Mouse (Mus musculus) thymus, adult 2 months (tissue): ENCODE data around the gene Cnih4. TPM values are rescaled to one million over a fixed set of nuclear protein-coding genes. Genes with fewer than 3 reads are reported as not detected.

Experiments
- DNase-seq: peaks from one replicate; pipeline ENCODE4 v3.0.0; 2021
- H3K27ac ChIP-seq: fragments of 200-500 bp; 2 replicates; pipeline ENCODE4 v1.5.1; 2012; ENCODE audit warnings: low read length, control low read depth; ENCODE audit not compliant: control insufficient read depth, insufficient read depth
- H3K27me3 ChIP-seq: fragments of 200-500 bp; 2 replicates; pipeline ENCODE4 v1.6.1; 2012; ENCODE audit warnings: mild to moderate bottlenecking, low read length, moderate library complexity, mixed read lengths; ENCODE audit not compliant: control insufficient read depth, insufficient read depth
- H3K36me3 ChIP-seq: fragments of 200-500 bp; 2 replicates; pipeline ENCODE4 v1.6.1; 2012; ENCODE audit warnings: mild to moderate bottlenecking, low read length, moderate library complexity; ENCODE audit not compliant: control insufficient read depth, insufficient read depth
- H3K4me1 ChIP-seq: fragments of 200-500 bp; replicated peaks from 2 replicates; pipeline ENCODE4 v1.6.1; 2012; ENCODE audit warnings: low read length; ENCODE audit not compliant: control insufficient read depth, insufficient read depth
- H3K4me3 ChIP-seq: fragments of 200-500 bp; 2 replicates; pipeline ENCODE4 v1.5.1; 2012; ENCODE audit warnings: mild to moderate bottlenecking, low read length, control low read depth, moderate library complexity; ENCODE audit not compliant: control insufficient read depth, insufficient read depth
- CTCF ChIP-seq: fragments of 200-500 bp; IDR thresholded peaks from 2 replicates; pipeline ENCODE4 v1.5.1; 2012; ENCODE audit warnings: mild to moderate bottlenecking, control low read depth, low read length, moderate library complexity, borderline replicate concordance; ENCODE audit not compliant: control insufficient read depth, poor library complexity, insufficient read depth; ENCODE audit errors: extremely low read depth
- POLR2A ChIP-seq: fragments of 200-500 bp; IDR thresholded peaks from 2 replicates; pipeline ENCODE4 v1.6.1; 2012; ENCODE audit warnings: mild to moderate bottlenecking, low read length, control low read depth, moderate library complexity; ENCODE audit not compliant: control insufficient read depth, poor library complexity, insufficient read depth; ENCODE audit errors: extremely low read depth
- WGBS: fragments of 180-500 bp; shearing (Covaris S2); methylation state at CpG from one replicate; pipeline ENCODE4 v1.1.7; 2018; 5-methylcytosine and 5-hydroxymethylcytosine counted together
- polyA plus RNA-seq: library from polyadenylated mRNA; depleted of rRNA; stranded (reverse); fragments of >200 nt; gene quantifications from 2 replicates; pipeline ENCODE4 v1.2.3, GENCODE M21; 2012

Cnih4 gene
- polyA plus RNA-seq, 1 experiment = 17.1 TPM

GRCm38 (mm10) chr1:181150827-181151534 is 6.5 kb downstream of the Cnih4 start:
- Histone ChIP-seq H3K27me3 (no peaks in the 10 kb centered on the region), H3K36me3 (no peaks in the 10 kb centered on the region), H3K4me3 (peak overlapping the region; percentile 81), H3K4me1 (no peaks in the 10 kb centered on the region), H3K27ac (no peak overlapping the region)
- DNase-seq = peak; percentile 92
- under 1% methylated on average over 59 of the region's 59 CpGs for WGBS
- peak; percentile 82 for TF ChIP-seq POLR2A
- 0 out of 2 replicates have a peak, but pooled peaks have one; percentile 42 for TF ChIP-seq CTCF

- Histone ChIP-seq H3K27ac (no peak overlapping the region), H3K4me3 (no peak overlapping the region), H3K27me3 (no peaks in the 10 kb centered on the region), H3K36me3 (no peaks in the 10 kb centered on the region; the same call in 1 of the 2 replicates), H3K4me1 (no peaks in the 10 kb centered on the region)
- no peak for DNase-seq
- 42% methylated on average over 5 of the region's 5 CpGs for WGBS
- TF ChIP-seq POLR2A = no peak
- no peak for TF ChIP-seq CTCF
Measured at GRCm38 (mm10) chr1:181151541-181151940, 7.0 kb downstream of the Cnih4 start.

GRCm38 (mm10) chr1:181167816-181168215 is 23.3 kb downstream of the Cnih4 start:
- peaks cover 5% of the 10 kb centered on the region; the same call in 1 of the 2 replicates for H3K4me1 ChIP-seq
- H3K27me3 ChIP-seq = no peaks in the 10 kb centered on the region
- H3K27ac ChIP-seq = no peak overlapping the region
- DNase-seq = no peak
- WGBS = 92% methylated on average over 2 of the region's 2 CpGs
- H3K4me3 ChIP-seq = no peak overlapping the region
- H3K36me3 ChIP-seq = peaks cover 30% of the 10 kb centered on the region
- TF ChIP-seq CTCF (no peak), POLR2A (no peak)

- WGBS = 82% methylated on average over 3 of the region's 3 CpGs
- Histone ChIP-seq H3K27ac (no peak overlapping the region), H3K36me3 (peaks cover 24% of the 10 kb centered on the region), H3K4me1 (peaks cover 5% of the 10 kb centered on the region; the same call in 1 of the 2 replicates), H3K27me3 (no peaks in the 10 kb centered on the region), H3K4me3 (no peak overlapping the region)
- no peak for DNase-seq
- TF ChIP-seq CTCF (no peak), POLR2A (no peak)
Measured at GRCm38 (mm10) chr1:181168377-181168776, 23.9 kb downstream of the Cnih4 start.

GRCm38 (mm10) chr1:181170210-181170609 is 25.7 kb downstream of the Cnih4 start:
- H3K4me3 ChIP-seq = no peak overlapping the region
- DNase-seq = no peak
- TF ChIP-seq CTCF (no peak), POLR2A (no peak)
- WGBS = 14% methylated on average over 8 of the region's 8 CpGs
- no peak overlapping the region for H3K27ac ChIP-seq
- peaks cover 23% of the 10 kb centered on the region for H3K36me3 ChIP-seq
- H3K4me1 ChIP-seq = peaks cover 5% of the 10 kb centered on the region; the same call in 1 of the 2 replicates
- H3K27me3 ChIP-seq = no peaks in the 10 kb centered on the region

GRCm38 (mm10) chr1:181188925-181189324 is 44.4 kb downstream of the Cnih4 start:
- no peak for TF ChIP-seq CTCF
- no peak for TF ChIP-seq POLR2A
- H3K27me3 ChIP-seq = no peaks in the 10 kb centered on the region
- no peak overlapping the region for H3K4me3 ChIP-seq
- DNase-seq = no peak
- peaks cover 89% of the 10 kb centered on the region for H3K36me3 ChIP-seq
- no peaks in the 10 kb centered on the region for H3K4me1 ChIP-seq
- 98% methylated on average over 4 of the region's 4 CpGs for WGBS
- no peak overlapping the region for H3K27ac ChIP-seq
